Mouse (Mus musculus): ENCODE measurements around the gene Myo9b. TPM values are rescaled to one million over a fixed set of nuclear protein-coding genes. Genes with fewer than 3 reads are reported as not detected.
A peak's percentile ranks its signal among the peaks of the same experiment; 100 is the strongest.
"Not testable (repeated sequence)": the region's sequence is repeated elsewhere in the genome, so short reads cannot be mapped to it uniquely, and the experiment has no call there.

Myo9b gene
- polyA plus RNA-seq, 1 experiment from 2014 or later, result 9.1 TPM

DNA sequence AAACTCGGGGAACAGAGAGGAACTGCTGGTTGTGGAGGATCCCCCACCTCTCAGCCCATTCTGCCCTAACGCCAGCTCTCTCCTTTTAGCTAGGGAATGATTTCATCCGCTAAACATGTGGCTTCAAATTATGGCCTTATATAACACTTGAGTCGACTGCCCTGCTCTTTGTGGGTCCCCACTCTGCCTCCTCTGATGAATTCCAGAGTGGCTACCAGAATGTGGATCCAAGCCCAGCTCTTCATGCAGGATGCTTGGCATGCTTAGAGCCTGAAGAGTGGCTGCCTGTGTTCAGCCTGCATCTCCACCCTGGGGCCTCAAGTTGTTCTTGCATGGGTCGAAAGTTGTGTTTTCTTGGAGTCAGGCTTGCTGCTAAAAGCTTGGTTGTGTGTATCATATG lies 10.1 kb downstream of the Myo9b start:
- H3K27ac ChIP-seq (ENCODE audit: low read length), result no peak overlapping the region
- H3K9ac ChIP-seq (replicated peaks; ENCODE audit: low read depth), result no peak overlapping the region
- DNase-seq (ENCODE audit: low spot score), result peak; percentile 24

DNA sequence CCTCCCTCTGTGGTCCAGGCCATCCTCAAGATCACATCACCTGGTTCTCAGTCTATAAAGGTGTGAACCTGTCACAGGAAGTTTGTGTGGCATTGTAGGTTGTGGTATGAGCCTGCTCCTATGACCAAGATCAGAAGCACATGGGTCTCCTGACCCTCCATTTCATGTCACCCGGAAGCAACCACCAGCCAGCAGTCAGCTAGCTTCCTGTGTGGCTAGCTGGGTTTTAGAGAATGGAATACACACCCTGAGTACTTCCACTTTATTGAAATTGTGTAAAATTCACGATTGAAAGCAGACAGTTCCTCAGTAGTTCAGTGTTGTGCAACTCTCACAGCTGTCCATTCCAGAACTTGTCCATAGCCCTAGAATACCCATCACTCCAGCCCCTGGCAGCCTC lies 13.7 kb downstream of the Myo9b start:
- H3K36me3 ChIP-seq (ENCODE audit: insufficient read depth, low read length); ATAC-seq; H3K27ac ChIP-seq (ENCODE audit: low read length); H3K27me3 ChIP-seq (replicated peaks; ENCODE audit: insufficient read depth, low read length); H3K9ac ChIP-seq (replicated peaks; ENCODE audit: low read depth); H3K4me3 ChIP-seq (ENCODE audit: low read depth, low read length); H3K4me1 ChIP-seq (ENCODE audit: insufficient read depth, low read depth, low read length); H3K4me2 ChIP-seq (replicated peaks; ENCODE audit: low read depth, low read length); H3K9me3 ChIP-seq (ENCODE audit: low read length): not testable (repeated sequence)
- DNase-seq (ENCODE audit: low spot score), result peak; percentile 49
- 51% methylated on average over 2 of the region's 2 CpGs for WGBS

More for the DNA sequence above, 10.1 kb downstream of the Myo9b start:
- no peaks in the 10 kb centered on the region for H3K9me3 ChIP-seq (ENCODE audit: low read length)
- TF ChIP-seq EP300 (IDR thresholded peaks at IDR 0.05) (no peak), CTCF (IDR thresholded peaks at IDR 0.05) (no peak)
- H3K4me3 ChIP-seq (ENCODE audit: low read depth, low read length), result no peak overlapping the region
- no peaks in the 10 kb centered on the region for H3K4me1 ChIP-seq (ENCODE audit: insufficient read depth, low read depth, low read length)
- H3K4me2 ChIP-seq (replicated peaks; ENCODE audit: low read depth, low read length), result no peak overlapping the region
- ATAC-seq, result peak; percentile 82
- no peaks in the 10 kb centered on the region for H3K27me3 ChIP-seq (replicated peaks; ENCODE audit: insufficient read depth, low read length)
- WGBS, result 47% methylated on average over 5 of the region's 5 CpGs
- no peaks in the 10 kb centered on the region for H3K36me3 ChIP-seq (ENCODE audit: insufficient read depth, low read length)

DNA sequence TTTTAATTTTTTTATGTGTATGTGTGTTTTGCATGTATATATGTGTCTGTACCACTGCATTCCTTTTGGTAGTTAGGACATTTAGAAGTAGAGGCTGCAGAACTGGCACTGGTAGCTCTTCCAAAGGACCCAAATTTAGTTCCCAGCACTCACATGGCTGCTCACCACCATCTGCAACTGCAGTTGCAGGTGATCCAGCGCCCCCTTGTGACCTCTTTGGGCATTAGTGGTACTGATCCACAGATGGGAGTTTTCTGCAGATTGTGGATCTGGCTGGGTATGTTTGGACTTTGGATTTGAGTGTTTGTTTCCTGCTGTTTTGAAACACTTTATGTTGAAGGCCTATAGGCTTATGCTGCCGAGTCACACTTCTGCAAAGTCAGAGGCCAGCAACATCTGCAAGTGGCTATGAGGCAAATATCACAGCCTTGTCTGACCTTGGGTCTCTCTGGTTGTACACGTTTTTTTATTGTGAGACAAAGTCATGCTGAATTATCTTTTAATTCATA lies 16.0 kb downstream of the Myo9b start:
- Histone ChIP-seq H3K36me3 (ENCODE audit: insufficient read depth, low read length) (peaks cover 8% of the 10 kb centered on the region; the same call in 1 of the 2 replicates), H3K4me3 (ENCODE audit: low read depth, low read length) (no peak overlapping the region), H3K9ac (replicated peaks; ENCODE audit: low read depth) (no peak overlapping the region), H3K27me3 (replicated peaks; ENCODE audit: insufficient read depth, low read length) (no peaks in the 10 kb centered on the region), H3K9me3 (ENCODE audit: low read length) (no peaks in the 10 kb centered on the region), H3K4me2 (replicated peaks; ENCODE audit: low read depth, low read length) (no peak overlapping the region), H3K27ac (ENCODE audit: low read length) (no peak overlapping the region), H3K4me1 (ENCODE audit: insufficient read depth, low read depth, low read length) (no peaks in the 10 kb centered on the region)
- ATAC-seq (peak; percentile 7; the same call in 1 of the 2 replicates), DNase-seq (ENCODE audit: low spot score) (no peak)
- peak; percentile 50 for TF ChIP-seq CTCF (IDR thresholded peaks at IDR 0.05)
- TF ChIP-seq EP300 (IDR thresholded peaks at IDR 0.05), result no peak
- WGBS, result 45% methylated on average over 3 of the region's 3 CpGs

DNA sequence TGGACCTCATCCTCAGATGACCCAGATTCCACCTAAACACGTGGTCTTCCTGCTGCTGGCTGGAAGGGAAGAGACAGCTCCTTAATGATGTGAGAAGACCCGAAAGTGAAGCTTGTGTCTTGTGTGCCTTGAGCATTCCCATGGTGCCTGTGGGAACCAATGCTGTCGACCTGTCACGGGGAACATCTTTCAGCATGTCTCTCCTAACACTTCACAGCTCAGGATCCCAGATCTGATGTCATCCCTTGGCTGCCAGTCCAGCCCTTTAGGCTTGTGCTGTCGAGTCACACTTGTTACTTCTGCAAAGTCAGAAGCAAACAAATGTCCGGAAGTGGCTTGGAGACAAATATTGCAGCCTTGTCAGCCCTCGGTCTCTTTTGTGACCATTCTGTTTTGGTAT lies 16.6 kb downstream of the Myo9b start:
- peak; percentile 68 for DNase-seq (ENCODE audit: low spot score)
- ATAC-seq, result peak; percentile 82
- H3K9me3 ChIP-seq (ENCODE audit: low read length), result no peaks in the 10 kb centered on the region
- H3K36me3 ChIP-seq (ENCODE audit: insufficient read depth, low read length), result peaks cover 8% of the 10 kb centered on the region; the same call in 1 of the 2 replicates
- H3K4me3 ChIP-seq (ENCODE audit: low read depth, low read length), result no peak overlapping the region
- H3K27ac ChIP-seq (ENCODE audit: low read length), result no peak overlapping the region
- WGBS, result 39% methylated on average over 7 of the region's 7 CpGs
- no peak overlapping the region for H3K4me2 ChIP-seq (replicated peaks; ENCODE audit: low read depth, low read length)
- H3K9ac ChIP-seq (replicated peaks; ENCODE audit: low read depth), result no peak overlapping the region
- TF ChIP-seq CTCF (IDR thresholded peaks at IDR 0.05) (no peak), EP300 (IDR thresholded peaks at IDR 0.05) (no peak)
- no peaks in the 10 kb centered on the region for H3K27me3 ChIP-seq (replicated peaks; ENCODE audit: insufficient read depth, low read length)
- no peaks in the 10 kb centered on the region for H3K4me1 ChIP-seq (ENCODE audit: insufficient read depth, low read depth, low read length)

DNA sequence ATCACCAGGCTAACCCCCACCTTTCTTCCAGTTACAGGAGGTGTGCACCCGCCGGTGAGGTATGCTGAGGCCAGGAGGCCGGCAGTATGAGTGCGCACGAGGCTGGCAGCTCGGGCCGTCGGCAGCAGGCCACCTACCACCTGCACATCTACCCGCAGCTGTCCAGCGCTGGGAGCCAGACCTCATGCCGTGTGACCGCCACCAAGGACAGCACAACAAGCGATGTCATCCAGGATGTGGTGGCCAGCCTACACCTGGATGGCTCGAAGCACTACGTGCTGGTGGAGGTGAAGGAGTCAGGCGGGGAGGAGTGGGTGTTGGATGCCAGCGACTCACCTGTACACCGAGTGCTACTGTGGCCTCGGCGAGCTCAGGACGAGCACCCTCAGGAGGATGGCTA lies 17.7 kb downstream of the Myo9b start:
- Histone ChIP-seq H3K36me3 (ENCODE audit: insufficient read depth, low read length) (peaks cover 8% of the 10 kb centered on the region; the same call in 1 of the 2 replicates), H3K27ac (ENCODE audit: low read length) (no peak overlapping the region), H3K9me3 (ENCODE audit: low read length) (no peaks in the 10 kb centered on the region), H3K4me3 (ENCODE audit: low read depth, low read length) (no peak overlapping the region), H3K4me2 (replicated peaks; ENCODE audit: low read depth, low read length) (no peak overlapping the region), H3K27me3 (replicated peaks; ENCODE audit: insufficient read depth, low read length) (no peaks in the 10 kb centered on the region), H3K9ac (replicated peaks; ENCODE audit: low read depth) (no peak overlapping the region), H3K4me1 (ENCODE audit: insufficient read depth, low read depth, low read length) (no peaks in the 10 kb centered on the region)
- ATAC-seq (no peak), DNase-seq (ENCODE audit: low spot score) (no peak)
- WGBS, result 92% methylated on average over 21 of the region's 21 CpGs
- TF ChIP-seq EP300 (IDR thresholded peaks at IDR 0.05), result no peak
- TF ChIP-seq CTCF (IDR thresholded peaks at IDR 0.05), result no peak

DNA sequence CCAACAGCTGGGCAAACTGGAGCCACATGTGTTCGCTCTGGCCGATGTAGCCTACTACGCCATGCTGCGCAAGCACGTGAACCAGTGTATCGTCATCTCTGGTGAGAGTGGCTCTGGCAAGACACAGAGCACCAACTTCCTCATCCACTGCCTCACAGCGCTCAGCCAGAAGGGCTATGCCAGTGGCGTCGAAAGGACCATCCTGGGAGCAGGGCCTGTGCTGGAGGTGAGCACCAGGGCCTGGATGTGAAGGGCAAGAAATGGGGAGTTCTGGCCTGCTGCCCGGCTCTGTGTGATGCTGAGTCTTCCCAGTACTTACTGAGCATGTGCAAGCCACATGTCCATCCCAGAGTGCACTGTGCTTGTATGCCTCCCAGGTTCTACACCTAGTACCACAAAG lies 18.4 kb downstream of the Myo9b start:
- H3K4me3 ChIP-seq (ENCODE audit: low read depth, low read length), result no peak overlapping the region
- TF ChIP-seq CTCF (IDR thresholded peaks at IDR 0.05) (no peak), EP300 (IDR thresholded peaks at IDR 0.05) (no peak)
- ATAC-seq (no peak), DNase-seq (ENCODE audit: low spot score) (no peak)
- H3K4me1 ChIP-seq (ENCODE audit: insufficient read depth, low read depth, low read length), result no peaks in the 10 kb centered on the region
- H3K9ac ChIP-seq (replicated peaks; ENCODE audit: low read depth), result no peak overlapping the region
- H3K27me3 ChIP-seq (replicated peaks; ENCODE audit: insufficient read depth, low read length), result no peaks in the 10 kb centered on the region
- H3K9me3 ChIP-seq (ENCODE audit: low read length), result no peaks in the 10 kb centered on the region
- H3K27ac ChIP-seq (ENCODE audit: low read length), result no peak overlapping the region
- H3K4me2 ChIP-seq (replicated peaks; ENCODE audit: low read depth, low read length), result no peak overlapping the region
- H3K36me3 ChIP-seq (ENCODE audit: insufficient read depth, low read length), result peaks cover 8% of the 10 kb centered on the region; the same call in 1 of the 2 replicates
- WGBS, result 94% methylated on average over 10 of the region's 10 CpGs

DNA sequence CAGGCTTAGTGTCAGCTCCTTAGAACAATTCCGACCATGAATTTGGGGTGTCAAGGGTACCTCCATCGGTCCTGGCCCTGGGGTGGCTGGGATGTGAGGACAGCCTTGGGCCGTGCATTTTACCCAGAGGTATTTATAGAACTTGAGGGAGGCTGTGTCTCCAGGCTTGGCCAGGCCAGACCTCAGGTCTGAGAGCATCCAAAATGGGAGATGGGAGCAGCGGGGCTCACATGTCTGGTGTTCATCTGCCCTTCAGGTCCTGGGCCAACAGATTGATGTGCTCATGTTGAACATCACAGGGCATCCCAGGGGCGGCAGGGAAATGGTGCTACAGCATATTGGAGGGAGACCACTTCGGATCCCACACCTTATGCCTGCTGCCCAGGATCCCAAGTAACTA lies 18.8 kb downstream of the Myo9b start:
- H3K27ac ChIP-seq (ENCODE audit: low read length), result no peak overlapping the region
- no peak overlapping the region for H3K4me3 ChIP-seq (ENCODE audit: low read depth, low read length)
- no peaks in the 10 kb centered on the region for H3K9me3 ChIP-seq (ENCODE audit: low read length)
- H3K9ac ChIP-seq (replicated peaks; ENCODE audit: low read depth), result no peak overlapping the region
- ATAC-seq (no peak), DNase-seq (ENCODE audit: low spot score) (no peak)
- no peak overlapping the region for H3K4me2 ChIP-seq (replicated peaks; ENCODE audit: low read depth, low read length)
- no peaks in the 10 kb centered on the region for H3K4me1 ChIP-seq (ENCODE audit: insufficient read depth, low read depth, low read length)
- H3K27me3 ChIP-seq (replicated peaks; ENCODE audit: insufficient read depth, low read length), result no peaks in the 10 kb centered on the region
- H3K36me3 ChIP-seq (ENCODE audit: insufficient read depth, low read length), result peaks cover 8% of the 10 kb centered on the region; the same call in 1 of the 2 replicates
- 94% methylated on average over 6 of the region's 6 CpGs for WGBS
- TF ChIP-seq CTCF (IDR thresholded peaks at IDR 0.05), result no peak
- no peak for TF ChIP-seq EP300 (IDR thresholded peaks at IDR 0.05)

DNA sequence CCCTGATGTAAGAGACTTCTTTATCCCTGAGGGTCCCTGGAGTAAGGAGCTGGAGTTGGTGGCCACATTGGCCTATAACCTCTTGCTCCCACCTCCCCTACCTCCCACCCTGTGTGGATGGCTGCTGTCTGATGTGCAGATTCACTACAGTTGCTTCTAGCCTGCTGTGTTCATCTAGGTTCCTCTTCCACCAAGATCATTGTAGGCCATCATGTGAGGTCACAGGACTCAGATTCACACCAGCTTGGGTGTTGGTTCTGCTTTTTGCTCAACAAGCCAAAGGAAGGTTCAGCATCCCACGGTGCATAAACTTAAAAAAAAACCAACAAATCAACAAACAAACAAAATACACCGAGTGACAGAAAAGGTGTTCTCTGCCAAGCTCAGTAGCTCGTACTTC lies 21.4 kb downstream of the Myo9b start:
- H3K9me3 ChIP-seq (ENCODE audit: low read length); H3K27ac ChIP-seq (ENCODE audit: low read length); H3K4me3 ChIP-seq (ENCODE audit: low read depth, low read length); DNase-seq (ENCODE audit: low spot score); H3K4me2 ChIP-seq (replicated peaks; ENCODE audit: low read depth, low read length); H3K27me3 ChIP-seq (replicated peaks; ENCODE audit: insufficient read depth, low read length); H3K4me1 ChIP-seq (ENCODE audit: insufficient read depth, low read depth, low read length); ATAC-seq; H3K36me3 ChIP-seq (ENCODE audit: insufficient read depth, low read length); H3K9ac ChIP-seq (replicated peaks; ENCODE audit: low read depth): not testable (repeated sequence)
- WGBS, result 79% methylated on average over 3 of the region's 3 CpGs

All from lung, postnatal 0 days (tissue).